Mouse (Mus musculus): ENCODE data around the gene Ackr2. TPM values are rescaled to one million over a fixed set of nuclear protein-coding genes. Genes with fewer than 3 reads are reported as not detected.

Ackr2 gene
- total RNA-seq, 2 experiments from 2014 or later, result 1.8 to 2.1 TPM

- no peak for DNase-seq (ENCODE audit: low spot score in 2 of 2)
These were observed 54.4 kb downstream of the Ackr2 start for GRCm38 (mm10) chr9:121952596-121952995.

GRCm38 (mm10) chr9:121959966-121960635 lies 61.9 kb downstream of the Ackr2 start:
- DNase-seq (ENCODE audit: low spot score in 2 of 2), result no peak

Other genes starting within 250 kb of the Ackr2 start
- gene Sec22c, start 192.9 kb upstream of the Ackr2 start, total RNA-seq (2021), result 1 to 10 TPM; 4.0 to 4.3 TPM
- gene Ss18l2, start 188.0 kb upstream of the Ackr2 start, total RNA-seq (2021), result 10 to 100 TPM; 40.8 to 44.5 TPM
- gene Nktr, start 179.2 kb upstream of the Ackr2 start, total RNA-seq (2021), result 10 to 100 TPM; 61.9 to 62.7 TPM
- 10 to 100 TPM; 22.8 to 32.5 TPM for gene Zfp651, start 139.0 kb upstream of the Ackr2 start, total RNA-seq (2021)
- under 1 TPM in 1 of 2 experiments, not detected in 1; 0.32 TPM for gene Klhl40, start 120.7 kb upstream of the Ackr2 start, total RNA-seq (2021)
- gene Hhatl, start 105.8 kb upstream of the Ackr2 start, total RNA-seq (2021), result not detected
- gene Ccdc13, start 58.9 kb upstream of the Ackr2 start, total RNA-seq (2021), result under 1 TPM; 0.70 to 0.93 TPM
- 100 to 1,000 TPM in 1 of 2 experiments, 10 to 100 TPM in 1; 89.4 to 116 TPM for gene Higd1a, start 40.0 kb upstream of the Ackr2 start, total RNA-seq (2021)
- under 1 TPM; 0.61 to 0.70 TPM for gene Cyp8b1, start 17.9 kb downstream of the Ackr2 start, total RNA-seq (2021)
- gene Fam198a, start 52.6 kb downstream of the Ackr2 start, total RNA-seq (2021), result 1 to 10 TPM in 1 of 2 experiments, under 1 TPM in 1; 0.48 to 1.3 TPM
- gene Pomgnt2, start 98.8 kb downstream of the Ackr2 start, total RNA-seq (2021), result 10 to 100 TPM; 19.2 to 19.7 TPM
- gene Snrk, start 218.9 kb downstream of the Ackr2 start, total RNA-seq (2021), result 100 to 1,000 TPM; 209 to 293 TPM